Mouse (Mus musculus) heart, embryonic 16.5 days (tissue): ENCODE measurements at regions not wholly inside any gene's neighbourhood (a gene's known extent, or its start where the extent isn't known, plus 50 kb on each side); places are given as distances from the start of the nearest gene placed in this dataset.

Source experiments
- ATAC-seq: fragments of 200-750 bp; cut with Nextera tagmentation; replicated peaks from 2 replicates; pipeline ENCODE4 v1.8.0; 2017; ENCODE audit warnings: moderate number of reproducible peaks; ENCODE audit not compliant: insufficient read depth, low FRiP score; ENCODE audit errors: extremely low read depth
- H3K27ac ChIP-seq: fragments of 300-500 bp; sonication (generic); 2 replicates; pipeline ENCODE4 v1.5.1; 2014; ENCODE audit warnings: mild to moderate bottlenecking, low read length, control low read depth, moderate library complexity
- H3K27me3 ChIP-seq: fragments of 300-500 bp; sonication (generic); 2 replicates; pipeline ENCODE4 v1.6.1; 2014; ENCODE audit warnings: low read length, mixed read lengths; ENCODE audit not compliant: control insufficient read depth, insufficient read depth
- H3K36me3 ChIP-seq: fragments of 300-500 bp; sonication (generic); 2 replicates; pipeline ENCODE4 v1.6.1; 2014; ENCODE audit not compliant: control insufficient read depth, insufficient read depth
- H3K4me1 ChIP-seq: fragments of 300-500 bp; sonication (generic); 2 replicates; pipeline ENCODE4 v1.6.1; 2014; ENCODE audit warnings: low read length, mixed read lengths; ENCODE audit not compliant: control insufficient read depth, insufficient read depth
- H3K4me2 ChIP-seq: fragments of 300-500 bp; sonication (generic); 2 replicates; pipeline ENCODE4 v1.6.1; 2014; ENCODE audit warnings: low read depth, mild to moderate bottlenecking, control low read depth, low read length
- H3K4me3 ChIP-seq: fragments of 300-500 bp; sonication (generic); 2 replicates; pipeline ENCODE4 v1.5.1; 2014; ENCODE audit warnings: mild to moderate bottlenecking, control low read depth, low read length
- H3K9ac ChIP-seq: fragments of 300-500 bp; sonication (generic); 2 replicates; pipeline ENCODE4 v1.6.1; 2014; ENCODE audit warnings: low read length, control low read depth
- H3K9me3 ChIP-seq: fragments of 300-500 bp; sonication (generic); replicated peaks from 2 replicates; pipeline ENCODE4 v1.6.1; 2016; ENCODE audit warnings: low read length; ENCODE audit not compliant: control insufficient read depth
- WGBS: fragments of 180-500 bp; shearing (Covaris S2); extraction: QIAGEN DNeasy Blood & Tissue Kit; methylation state at CpG from one replicate; pipeline ENCODE4 v1.1.7; 2014; 5-methylcytosine and 5-hydroxymethylcytosine counted together

- no peak overlapping the region for H3K4me2 ChIP-seq
- H3K27ac ChIP-seq, result no peak overlapping the region
- H3K4me3 ChIP-seq, result no peak overlapping the region
- no peak for ATAC-seq
- H3K9me3 ChIP-seq, result no peaks in the 10 kb centered on the region
- peaks cover 7% of the 10 kb centered on the region for H3K4me1 ChIP-seq
- no peaks in the 10 kb centered on the region for H3K36me3 ChIP-seq
- H3K27me3 ChIP-seq, result no peaks in the 10 kb centered on the region
- no peak overlapping the region for H3K9ac ChIP-seq
- WGBS, result 74% methylated on average over 6 of the region's 6 CpGs
Measured at GRCm38 (mm10) chr1:190009466-190009865, 87.3 kb upstream of the Smyd2 start.

GRCm38 (mm10) chr1:190007271-190007670 lies 85.1 kb upstream of the Smyd2 start:
- H3K4me2 ChIP-seq, result no peak overlapping the region
- peak; percentile 67; the same call in 1 of the 2 replicates for ATAC-seq

GRCm38 (mm10) chr1:190001084-190001483 lies 78.9 kb upstream of the Smyd2 start:
- Histone ChIP-seq H3K27ac (no peak overlapping the region), H3K4me3 (no peak overlapping the region), H3K9me3 (peaks cover 8% of the 10 kb centered on the region), H3K4me1 (no peaks in the 10 kb centered on the region), H3K36me3 (no peaks in the 10 kb centered on the region), H3K4me2 (no peak overlapping the region), H3K27me3 (no peaks in the 10 kb centered on the region), H3K9ac (no peak overlapping the region)
- no peak for ATAC-seq
- 72% methylated on average over 4 of the region's 4 CpGs for WGBS

More at GRCm38 (mm10) chr1:190007271-190007670, 85.1 kb upstream of the Smyd2 start:
- Histone ChIP-seq H3K27me3 (no peaks in the 10 kb centered on the region), H3K9me3 (no peaks in the 10 kb centered on the region), H3K27ac (no peak overlapping the region), H3K36me3 (no peaks in the 10 kb centered on the region), H3K4me3 (no peak overlapping the region), H3K9ac (no peak overlapping the region), H3K4me1 (peaks cover 7% of the 10 kb centered on the region)
- WGBS, result 36% methylated on average over 7 of the region's 7 CpGs

- no peak overlapping the region for H3K27ac ChIP-seq
- no peaks in the 10 kb centered on the region for H3K36me3 ChIP-seq
- peaks cover 15% of the 10 kb centered on the region for H3K4me1 ChIP-seq
- 10% methylated on average over 5 of the region's 5 CpGs for WGBS
- no peak overlapping the region for H3K9ac ChIP-seq
- peaks cover 5% of the 10 kb centered on the region for H3K9me3 ChIP-seq
- H3K4me3 ChIP-seq, result no peak overlapping the region
- H3K27me3 ChIP-seq, result no peaks in the 10 kb centered on the region
- no peak overlapping the region for H3K4me2 ChIP-seq
- ATAC-seq, result no peak
Measured at GRCm38 (mm10) chr1:189993706-189994105, 71.5 kb upstream of the Smyd2 start.

- ATAC-seq, result no peak
Measured at GRCm38 (mm10) chr1:189993221-189993620, 71.1 kb upstream of the Smyd2 start.

DNA sequence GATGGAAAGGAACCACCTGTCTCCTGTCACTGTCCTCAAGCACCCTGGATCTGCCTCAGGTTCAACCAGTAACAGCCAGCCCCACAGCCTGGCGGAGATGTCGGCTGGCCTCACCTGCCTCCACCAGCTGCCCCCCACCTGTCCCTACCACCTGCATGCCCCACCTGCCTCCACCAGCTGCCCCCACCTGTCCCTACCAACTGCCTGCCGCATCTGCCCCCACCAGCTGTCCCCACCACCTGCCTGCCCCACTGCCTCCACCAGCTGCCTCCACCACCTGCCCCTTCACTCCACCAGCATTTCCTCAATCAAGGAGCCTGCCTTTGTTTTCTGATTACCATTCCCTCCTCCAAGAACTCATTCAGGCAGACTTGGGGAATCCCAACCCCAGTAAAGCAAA lies 68.9 kb upstream of the Smyd2 start:
- 86% methylated on average over 3 of the region's 3 CpGs for WGBS
- Histone ChIP-seq H3K27ac (no peak overlapping the region), H3K4me3 (no peak overlapping the region), H3K9me3 (no peaks in the 10 kb centered on the region), H3K9ac (no peak overlapping the region), H3K36me3 (no peaks in the 10 kb centered on the region), H3K4me2 (no peak overlapping the region), H3K4me1 (peaks cover 15% of the 10 kb centered on the region), H3K27me3 (no peaks in the 10 kb centered on the region)
- no peak for ATAC-seq

More at GRCm38 (mm10) chr1:189993221-189993620, 71.1 kb upstream of the Smyd2 start:
- no peak overlapping the region for H3K9ac ChIP-seq
- no peak overlapping the region for H3K27ac ChIP-seq
- no peak overlapping the region for H3K4me3 ChIP-seq
- H3K36me3 ChIP-seq, result no peaks in the 10 kb centered on the region
- WGBS, result 75% methylated on average over 3 of the region's 3 CpGs
- H3K9me3 ChIP-seq, result peaks cover 5% of the 10 kb centered on the region
- H3K27me3 ChIP-seq, result no peaks in the 10 kb centered on the region
- H3K4me2 ChIP-seq, result no peak overlapping the region
- H3K4me1 ChIP-seq, result peaks cover 15% of the 10 kb centered on the region

DNA sequence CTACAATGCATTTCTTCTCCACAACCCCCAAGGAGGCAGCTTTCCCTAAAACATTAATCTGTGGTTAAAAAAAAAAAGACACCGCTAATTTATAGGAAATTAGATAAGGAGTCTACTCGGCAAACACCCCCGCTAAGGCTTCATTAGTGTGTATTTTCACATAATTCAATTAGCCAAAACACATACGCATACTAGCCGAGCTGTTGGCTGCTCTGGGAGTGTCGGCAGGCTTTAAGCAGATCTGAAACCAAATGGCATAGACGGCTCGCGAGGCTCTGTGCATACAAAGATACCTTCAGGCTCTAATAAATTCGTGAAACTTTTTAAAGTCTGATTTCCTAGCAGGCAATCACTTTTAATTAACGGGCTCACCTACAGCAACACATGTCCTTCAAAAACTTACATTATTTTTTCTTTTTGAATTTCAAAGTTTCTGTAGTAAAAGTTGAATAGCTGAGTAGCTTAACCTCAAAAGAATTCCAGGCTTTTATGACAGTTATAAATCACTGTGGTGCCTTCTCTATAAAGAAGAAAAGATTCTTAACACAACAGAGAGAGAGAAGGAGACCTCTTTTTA lies 68.0 kb upstream of the Smyd2 start:
- Histone ChIP-seq H3K36me3 (no peaks in the 10 kb centered on the region), H3K4me3 (no peak overlapping the region), H3K9ac (no peak overlapping the region), H3K4me2 (no peak overlapping the region), H3K4me1 (peaks cover 15% of the 10 kb centered on the region), H3K27me3 (no peaks in the 10 kb centered on the region), H3K9me3 (no peaks in the 10 kb centered on the region), H3K27ac (no peak overlapping the region)
- WGBS, result 55% methylated on average over 11 of the region's 11 CpGs
- no peak for ATAC-seq

DNA sequence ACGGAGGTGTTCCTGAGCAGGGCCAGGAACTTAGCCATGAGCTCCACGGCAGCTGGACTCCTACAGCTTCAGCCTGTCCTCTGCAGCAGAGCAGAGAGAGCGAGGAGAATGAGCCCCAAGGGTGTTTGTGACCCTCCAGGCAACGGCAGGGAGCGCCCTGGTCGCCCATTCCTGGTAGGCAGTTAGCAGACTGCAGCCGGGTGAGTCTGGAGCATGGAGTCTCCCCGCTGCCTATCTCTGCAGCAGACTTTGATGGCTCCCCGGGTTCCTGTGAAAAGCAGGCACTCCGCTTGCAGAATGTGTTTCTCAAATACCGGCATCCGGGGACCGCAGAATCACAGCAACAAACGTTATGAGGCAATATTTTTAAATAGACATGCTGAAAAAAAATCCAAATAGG lies 67.2 kb upstream of the Smyd2 start:
- no peak overlapping the region for H3K4me3 ChIP-seq
- peaks cover 11% of the 10 kb centered on the region for H3K4me1 ChIP-seq
- no peak for ATAC-seq
- H3K27me3 ChIP-seq, result no peaks in the 10 kb centered on the region
- H3K36me3 ChIP-seq, result no peaks in the 10 kb centered on the region
- 16% methylated on average over 14 of the region's 14 CpGs for WGBS
- no peaks in the 10 kb centered on the region for H3K9me3 ChIP-seq
- peak overlapping the region; percentile 39 for H3K4me2 ChIP-seq
- H3K27ac ChIP-seq, result no peak overlapping the region
- peak overlapping the region; percentile 34; the same call in 1 of the 2 replicates for H3K9ac ChIP-seq

- Histone ChIP-seq H3K27me3 (no peaks in the 10 kb centered on the region), H3K4me1 (peaks cover 7% of the 10 kb centered on the region), H3K9me3 (no peaks in the 10 kb centered on the region), H3K27ac (no peak overlapping the region), H3K36me3 (no peaks in the 10 kb centered on the region), H3K4me3 (no peak overlapping the region), H3K4me2 (no peak overlapping the region), H3K9ac (no peak overlapping the region)
- no peak for ATAC-seq
- WGBS, result 86% methylated on average over 3 of the region's 3 CpGs
Measured at GRCm38 (mm10) chr1:189988864-189989263, 66.7 kb upstream of the Smyd2 start.
